Mouse (Mus musculus) cortical plate, adult 2 months (tissue): Measurements from ENCODE around the gene Dmgdh.

Source experiments
- CTCF ChIP-seq: fragments of 200-500 bp; IDR thresholded peaks from 2 replicates; pipeline ENCODE4 v1.5.1; 2011; ENCODE audit warnings: mild to moderate bottlenecking, control low read depth, low read length; ENCODE audit not compliant: insufficient read depth; ENCODE audit errors: extremely low read depth
- POLR2A ChIP-seq: fragments of 200-500 bp; IDR thresholded peaks from 2 replicates; pipeline ENCODE4 v1.6.1; 2011; ENCODE audit warnings: mild to moderate bottlenecking, low read length, control low read depth; ENCODE audit not compliant: insufficient read depth; ENCODE audit errors: extremely low read depth

DNA sequence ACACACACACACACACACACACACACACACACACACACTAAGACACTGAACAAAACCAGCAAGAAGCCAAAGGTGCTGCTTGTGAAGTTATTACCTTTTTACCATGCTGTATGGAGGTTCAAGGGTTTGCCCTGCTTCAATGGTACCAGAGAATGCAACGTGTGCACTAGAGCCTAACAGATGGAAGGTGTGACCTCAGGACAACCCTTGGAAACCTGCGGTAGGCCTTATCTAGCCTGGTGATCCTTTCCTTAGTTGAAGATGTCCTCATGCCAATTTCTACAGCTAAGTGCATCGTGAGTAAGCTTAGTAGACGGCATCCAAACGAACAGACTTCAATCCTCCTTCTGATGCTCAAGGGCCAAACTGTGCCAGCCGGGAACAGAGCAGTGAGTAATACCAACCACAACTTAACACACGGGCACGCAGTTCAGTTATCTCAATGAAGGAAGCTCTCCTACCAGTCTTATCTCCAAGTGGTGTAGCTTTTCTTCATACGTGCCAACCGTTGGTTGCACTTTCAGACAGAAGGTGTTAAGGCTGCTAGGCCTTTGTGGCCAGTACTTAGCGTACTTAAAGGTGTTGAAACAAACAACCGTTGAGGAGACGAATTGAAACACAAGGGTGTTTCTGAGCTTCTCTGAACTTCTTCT, 90.2 kb downstream of the Dmgdh start:
- TF ChIP-seq CTCF = no peak
- TF ChIP-seq POLR2A = no peak
